Mouse (Mus musculus) midbrain, embryonic 14.5 days (tissue): ENCODE measurements around the gene Olfr591. TPM values are rescaled to one million over a fixed set of nuclear protein-coding genes. Genes with fewer than 3 reads are reported as not detected.

Source experiments
- ATAC-seq: fragments of 200-750 bp; cut with Nextera tagmentation; 2 replicates; pipeline ENCODE4 v1.8.0; 2017; ENCODE audit warnings: moderate number of reproducible peaks, moderate library complexity; ENCODE audit not compliant: low FRiP score, low TSS enrichment
- DNase-seq: peaks from one replicate; pipeline ENCODE4 v3.0.0-alpha.2; 2015
- H3K27ac ChIP-seq: fragments of 300-500 bp; sonication (generic); replicated peaks from 2 replicates; pipeline ENCODE4 v1.5.1; 2014; ENCODE audit warnings: mild to moderate bottlenecking, low read depth, low read length, moderate library complexity
- H3K27me3 ChIP-seq: fragments of 300-500 bp; sonication (generic); 2 replicates; pipeline ENCODE4 v1.6.1; 2014; ENCODE audit warnings: low read length, control low read depth, mixed read lengths; ENCODE audit not compliant: control insufficient read depth, insufficient read depth
- H3K36me3 ChIP-seq: fragments of 300-500 bp; sonication (generic); 2 replicates; pipeline ENCODE4 v1.6.1; 2014; ENCODE audit warnings: low read length, control low read depth; ENCODE audit not compliant: control insufficient read depth, insufficient read depth
- H3K4me1 ChIP-seq: fragments of 300-500 bp; sonication (generic); 2 replicates; pipeline ENCODE4 v1.6.1; 2014; ENCODE audit warnings: mild to moderate bottlenecking, antibody characterized with exemption, low read length, control low read depth; ENCODE audit not compliant: control insufficient read depth, insufficient read depth
- H3K4me2 ChIP-seq: fragments of 300-500 bp; sonication (generic); 2 replicates; pipeline ENCODE4 v1.6.1; 2014; ENCODE audit warnings: mild to moderate bottlenecking, low read length, moderate library complexity
- H3K4me3 ChIP-seq: fragments of 300-500 bp; sonication (generic); replicated peaks from 2 replicates; pipeline ENCODE4 v1.5.1; 2014; ENCODE audit warnings: low read depth, low read length
- H3K9ac ChIP-seq: fragments of 300-500 bp; sonication (generic); replicated peaks from 2 replicates; pipeline ENCODE4 v1.6.1; 2014; ENCODE audit warnings: mild to moderate bottlenecking, low read length, moderate library complexity
- H3K9me3 ChIP-seq: fragments of 300-500 bp; sonication (generic); 2 replicates; pipeline ENCODE4 v1.6.1; 2016; ENCODE audit warnings: low read length, control low read depth, mixed read lengths; ENCODE audit not compliant: control insufficient read depth
- WGBS: fragments of 180-500 bp; shearing (Covaris S2); extraction: QIAGEN DNeasy Blood & Tissue Kit; methylation state at CpG from one replicate; pipeline ENCODE4 v1.1.7; 2014; 5-methylcytosine and 5-hydroxymethylcytosine counted together
- polyA plus RNA-seq: library from polyadenylated mRNA; unstranded; fragments of >200 nt; fragmentation: Nextera tagmentation; extraction: Ambion mirVana; gene quantifications from 2 replicates; pipeline ENCODE4 v1.2.1, GENCODE M21; 2014

Gene Olfr591
- polyA plus RNA-seq, 1 experiment from 2014 or later: not detected

- no peak; the same call in 1 of the 2 replicates for ATAC-seq
- 54% methylated on average over 3 of the region's 3 CpGs for WGBS
- no peak overlapping the region for H3K4me2 ChIP-seq
- no peaks in the 10 kb centered on the region for H3K36me3 ChIP-seq
- no peak overlapping the region for H3K4me3 ChIP-seq
- no peaks in the 10 kb centered on the region for H3K9me3 ChIP-seq
- peak; percentile 7 for DNase-seq
- no peaks in the 10 kb centered on the region for H3K27me3 ChIP-seq
- no peaks in the 10 kb centered on the region for H3K4me1 ChIP-seq
- H3K9ac ChIP-seq: no peak overlapping the region
- H3K27ac ChIP-seq: no peak overlapping the region
These were observed 58.7 kb downstream of the Olfr591 start for GRCm38 (mm10) chr7:103119406-103119805.

Other genes with a start within 250 kb of the Olfr591 start
- not detected in 2 replicates for gene Olfr573-ps1, start 235.8 kb downstream of the Olfr591 start, polyA plus RNA-seq
- gene Olfr574, start 229.9 kb downstream of the Olfr591 start, polyA plus RNA-seq: not detected in 2 replicates
- not detected in 2 replicates for gene Olfr575, start 219.6 kb downstream of the Olfr591 start, polyA plus RNA-seq
- not detected in 2 replicates for gene Olfr576, start 215.7 kb downstream of the Olfr591 start, polyA plus RNA-seq
- not detected in 2 replicates for gene Olfr577, start 202.4 kb downstream of the Olfr591 start, polyA plus RNA-seq
- not detected in 2 replicates for gene Olfr578, start 189.0 kb downstream of the Olfr591 start, polyA plus RNA-seq
- gene Olfr582, start 140.3 kb downstream of the Olfr591 start, polyA plus RNA-seq: not detected in 2 replicates
- not detected in 2 replicates for gene Olfr583, start 127.0 kb downstream of the Olfr591 start, polyA plus RNA-seq
- not detected in 2 replicates for gene Olfr584, start 96.5 kb downstream of the Olfr591 start, polyA plus RNA-seq
- gene Olfr585, start 80.6 kb downstream of the Olfr591 start, polyA plus RNA-seq: not detected in 2 replicates
- not detected in 2 replicates for gene Olfr586, start 52.7 kb downstream of the Olfr591 start, polyA plus RNA-seq
- gene Olfr588-ps1, start 37.5 kb downstream of the Olfr591 start, polyA plus RNA-seq: not detected in 2 replicates
- not detected in 2 replicates for gene Olfr589, start 22.0 kb downstream of the Olfr591 start, polyA plus RNA-seq
- not detected in 2 replicates for gene Olfr592, start 6.5 kb upstream of the Olfr591 start, polyA plus RNA-seq
- gene Olfr593, start 33.5 kb upstream of the Olfr591 start, polyA plus RNA-seq: not detected in 2 replicates
- not detected in 2 replicates for gene Olfr594, start 38.7 kb upstream of the Olfr591 start, polyA plus RNA-seq
- not detected in 2 replicates for gene Usp17ld, start 74.2 kb upstream of the Olfr591 start, polyA plus RNA-seq
- not detected in 2 replicates for gene Olfr596, start 127.3 kb upstream of the Olfr591 start, polyA plus RNA-seq
- not detected in 2 replicates for gene Olfr597, start 138.0 kb upstream of the Olfr591 start, polyA plus RNA-seq
- not detected in 2 replicates for gene Olfr598, start 145.2 kb upstream of the Olfr591 start, polyA plus RNA-seq
- gene Olfr599, start 157.6 kb upstream of the Olfr591 start, polyA plus RNA-seq: not detected in 2 replicates
- gene Olfr600, start 171.3 kb upstream of the Olfr591 start, polyA plus RNA-seq: not detected in 2 replicates
- gene Olfr601, start 184.3 kb upstream of the Olfr591 start, polyA plus RNA-seq: not detected in 2 replicates
- gene Olfr603, start 207.8 kb upstream of the Olfr591 start, polyA plus RNA-seq: not detected in 2 replicates
- not detected in 2 replicates for gene Usp17lc, start 236.7 kb upstream of the Olfr591 start, polyA plus RNA-seq